Mouse (Mus musculus) heart, adult 10 weeks (tissue): Measurements from ENCODE around the gene Gm17617. TPM values are rescaled to one million over a fixed set of nuclear protein-coding genes. Genes with fewer than 3 reads are reported as not detected.

Source experiments
- polyA plus RNA-seq: library from polyadenylated mRNA; stranded (reverse); fragments of 350-450 nt; fragmentation: Illumina TruSeq; extraction: RNeasy Lipid Tissue Mini Kit (QIAGEN cat#74804); gene quantifications from one replicate; pipeline ENCODE4 v1.2.3, GENCODE M21; 2014; ENCODE audit warnings: low read depth, low replicate concordance

Gm17617 gene
- not detected for polyA plus RNA-seq

DNA sequence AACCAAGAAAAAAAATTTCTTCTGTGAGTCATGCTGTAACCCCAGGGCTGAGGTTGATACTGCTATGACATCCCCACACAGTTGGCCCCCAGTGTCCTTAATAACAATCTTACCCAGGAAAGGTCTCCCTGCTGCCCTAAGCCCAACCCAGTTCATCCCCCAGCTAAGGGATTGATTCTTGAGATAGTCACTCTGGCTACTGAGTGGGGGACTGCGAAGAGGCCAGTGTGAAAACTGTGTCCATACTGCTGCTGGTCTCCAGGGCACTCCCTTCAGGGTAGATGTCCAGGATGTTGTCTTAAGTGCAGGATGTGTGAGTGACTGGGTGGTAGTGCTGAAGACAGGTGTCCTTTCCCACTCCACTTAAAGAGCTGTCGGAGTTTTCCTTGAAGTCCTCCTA, at the start of gene Gm17617:
Gene Gm17617, minus strand, starts transcription at position 101 of the 400 bp plus-strand sequence.

DNA sequence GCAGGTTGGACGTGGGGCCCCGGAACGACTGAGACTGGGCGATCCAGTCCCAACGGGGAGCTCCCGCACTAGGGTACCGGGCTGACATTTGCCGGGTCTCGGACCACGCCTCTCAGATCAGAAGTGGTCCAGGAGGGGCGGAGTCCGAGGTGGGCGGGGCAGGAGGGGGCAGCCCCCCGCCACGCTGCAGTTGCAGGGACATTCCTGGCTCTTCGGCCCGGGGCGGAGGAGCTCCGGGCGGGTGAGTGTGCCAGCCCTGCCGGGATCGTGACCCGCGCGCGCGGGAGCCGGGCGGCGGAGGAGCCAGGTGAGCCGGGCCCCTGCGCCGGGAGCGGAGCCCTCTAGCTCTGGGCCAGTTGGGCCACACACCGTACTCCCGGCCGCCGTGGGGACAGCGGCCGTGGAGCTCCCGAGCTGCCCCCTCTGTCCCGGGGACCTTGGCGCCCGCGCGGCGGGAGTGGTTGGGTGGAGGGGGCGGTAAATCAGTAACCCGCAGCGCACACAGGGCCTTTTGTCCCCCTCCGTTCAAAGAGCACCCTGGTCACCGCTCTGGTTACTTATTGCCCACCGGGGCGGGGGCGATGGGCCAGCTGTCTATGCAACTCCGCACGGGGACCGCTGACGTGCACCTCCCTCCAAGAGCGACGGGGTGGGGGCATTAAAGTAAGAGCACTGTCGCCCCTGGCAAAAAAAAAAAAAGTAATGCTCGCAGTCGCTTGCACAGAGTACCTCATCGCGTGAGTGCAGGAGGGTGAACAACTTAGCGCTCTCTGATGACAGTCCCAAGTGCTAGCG, 19.5 kb upstream of the Gm17617 start, which contains the start of gene Fgfr4:
Gene Fgfr4, plus strand, starts transcription at position 20 of the 795 bp plus-strand sequence.

DNA sequence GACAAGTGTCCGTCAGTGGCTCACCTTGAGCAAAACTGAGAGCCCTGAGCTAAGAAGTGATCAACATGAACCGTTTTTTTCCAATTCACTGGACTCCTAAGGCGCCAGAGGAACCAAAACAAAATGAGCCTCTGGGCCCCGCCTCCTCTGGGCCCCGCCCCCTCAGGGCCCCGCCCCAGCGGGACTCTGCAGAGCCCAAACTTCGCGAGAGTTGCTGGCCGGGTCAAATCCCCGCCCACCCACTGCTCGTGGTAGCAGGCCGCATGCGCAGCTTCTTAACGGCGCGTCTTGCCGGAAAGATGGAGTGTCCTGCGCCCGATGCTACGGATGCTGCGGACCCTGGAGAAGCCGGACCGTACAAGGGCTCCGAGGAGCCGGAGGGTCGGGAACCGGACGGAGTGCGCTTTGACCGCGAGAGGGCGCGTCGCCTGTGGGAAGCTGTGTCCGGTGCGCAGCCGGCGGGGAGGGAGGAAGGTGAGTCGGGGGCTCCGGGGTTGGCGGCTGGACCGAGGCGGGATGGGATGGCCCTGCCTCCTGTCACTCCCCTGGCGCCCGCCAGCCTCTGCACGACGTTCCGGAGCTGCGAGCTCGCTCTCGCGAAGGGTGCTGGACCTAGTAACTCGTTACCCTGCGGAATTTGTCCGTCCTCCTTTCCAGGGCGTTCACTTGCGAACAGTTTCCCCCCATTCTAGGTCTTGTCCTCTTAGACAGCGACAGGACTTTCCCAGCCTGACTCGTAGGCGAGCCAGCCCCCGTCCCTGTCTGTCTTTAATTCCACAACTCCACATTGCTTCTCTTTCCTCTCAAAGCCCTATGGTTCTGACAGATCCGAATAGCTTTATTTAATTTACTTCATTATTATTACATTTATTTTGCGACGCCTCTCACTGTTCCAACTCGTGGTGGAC, 28.0 kb downstream of the Gm17617 start, which contains the start of gene Zfp346:
Gene Zfp346, plus strand, starts transcription at position 267 of the 908 bp plus-strand sequence.

DNA sequence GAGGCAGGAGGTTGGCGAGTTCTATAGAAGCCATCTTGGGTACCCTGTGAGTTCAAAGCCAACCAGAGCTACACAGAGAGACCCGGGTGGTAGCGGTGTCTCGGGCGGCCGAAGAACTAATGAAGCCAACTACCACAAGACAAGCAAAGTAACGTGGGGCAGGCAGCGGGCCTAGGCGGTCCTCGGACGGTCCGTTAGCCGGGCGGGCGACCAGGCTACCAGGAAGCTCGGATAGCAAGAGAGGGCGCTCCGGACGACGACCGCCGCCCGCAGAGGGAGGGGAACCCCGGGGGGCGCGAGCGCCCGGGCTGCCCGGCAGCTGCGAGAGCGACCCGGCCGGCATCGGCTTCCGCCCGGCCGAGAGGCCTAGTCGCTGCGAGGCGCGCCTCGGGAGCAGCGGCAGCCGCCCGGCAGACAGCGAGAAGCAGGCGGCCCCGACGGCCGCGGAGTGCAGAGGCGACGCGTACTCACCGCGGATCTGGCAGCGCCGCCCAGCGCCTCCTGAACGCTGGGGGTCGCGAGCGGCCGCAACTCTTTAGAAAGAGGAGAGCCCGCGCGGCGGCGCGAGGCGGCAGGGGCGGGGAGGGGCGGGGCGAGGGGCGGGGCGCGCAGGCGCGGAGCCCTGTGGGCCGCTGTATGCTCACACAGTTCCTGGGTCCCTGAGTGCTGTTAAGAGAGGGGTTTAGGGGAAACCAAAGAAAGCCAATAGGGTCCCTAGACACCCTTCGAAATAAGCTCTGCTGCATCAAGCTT, 33.4 kb downstream of the Gm17617 start, which contains the start of gene Uimc1:
Gene Uimc1, minus strand, starts transcription at position 575 of the 753 bp plus-strand sequence.

Other genes starting within 250 kb of the Gm17617 start
- gene Unc5a, start 184.1 kb downstream of the Gm17617 start, polyA plus RNA-seq, result 0.79 TPM
- 0.60 TPM for gene Hk3, start 112.2 kb downstream of the Gm17617 start, polyA plus RNA-seq
- 22.7 TPM for gene Uimc1, start 33.2 kb downstream of the Gm17617 start, polyA plus RNA-seq
- 35.0 TPM for gene Zfp346, start 28.2 kb downstream of the Gm17617 start, polyA plus RNA-seq
- gene Fgfr4, start 19.1 kb upstream of the Gm17617 start, polyA plus RNA-seq, result 0.21 TPM
- gene Nsd1, start 76.2 kb upstream of the Gm17617 start, polyA plus RNA-seq, result 22.6 TPM
- 35.7 TPM for gene Prelid1, start 187.0 kb upstream of the Gm17617 start, polyA plus RNA-seq
- 62.0 TPM for gene Rab24, start 188.4 kb upstream of the Gm17617 start, polyA plus RNA-seq
- gene Mxd3, start 196.3 kb upstream of the Gm17617 start, polyA plus RNA-seq, result not detected
- 50.8 TPM for gene Lman2, start 229.2 kb upstream of the Gm17617 start, polyA plus RNA-seq
- gene Rgs14, start 236.2 kb upstream of the Gm17617 start, polyA plus RNA-seq, result 0.58 TPM